Mouse (Mus musculus) testis, adult 2 months (tissue): ENCODE results near the gene Fto. TPM values are rescaled to one million over a fixed set of nuclear protein-coding genes. Genes with fewer than 3 reads are reported as not detected.

Source experiments
- H3K27ac ChIP-seq: fragments of 200-500 bp; 2 replicates; pipeline ENCODE4 v1.5.1; 2012; ENCODE audit warnings: low read depth, low read length; ENCODE audit not compliant: control insufficient read depth, insufficient read depth
- H3K27me3 ChIP-seq: fragments of 200-500 bp; 2 replicates; pipeline ENCODE4 v1.6.1; 2012; ENCODE audit warnings: mild to moderate bottlenecking, low read length, moderate library complexity; ENCODE audit not compliant: control insufficient read depth, insufficient read depth
- H3K36me3 ChIP-seq: fragments of 200-500 bp; 2 replicates; pipeline ENCODE4 v1.6.1; 2012; ENCODE audit warnings: mild to moderate bottlenecking, low read length; ENCODE audit not compliant: control insufficient read depth, insufficient read depth
- H3K4me1 ChIP-seq: fragments of 200-500 bp; 2 replicates; pipeline ENCODE4 v1.6.1; 2012; ENCODE audit warnings: low read length; ENCODE audit not compliant: control insufficient read depth, insufficient read depth
- H3K4me3 ChIP-seq: fragments of 200-500 bp; 2 replicates; pipeline ENCODE4 v1.5.1; 2012; ENCODE audit warnings: low read depth, mild to moderate bottlenecking, low read length, moderate library complexity, mixed read lengths; ENCODE audit not compliant: control insufficient read depth
- CTCF ChIP-seq: fragments of 200-500 bp; IDR thresholded peaks from 2 replicates; pipeline ENCODE4 v1.5.1; 2012; ENCODE audit warnings: low read depth, mild to moderate bottlenecking, inconsistent platforms, low read length, moderate library complexity; ENCODE audit not compliant: control insufficient read depth, insufficient read depth, insufficient replicate concordance
- POLR2A ChIP-seq: fragments of 200-500 bp; IDR thresholded peaks from 2 replicates; pipeline ENCODE4 v1.6.1; 2012; ENCODE audit warnings: low read depth, mild to moderate bottlenecking, inconsistent platforms, low read length, moderate library complexity; ENCODE audit not compliant: control insufficient read depth
- polyA plus RNA-seq: library from polyadenylated mRNA; depleted of rRNA; stranded (reverse); fragments of >200 nt; gene quantifications from 2 replicates; pipeline ENCODE4 v1.2.3, GENCODE M21; 2012

The Fto gene
- polyA plus RNA-seq, 1 experiment: 56.4 TPM

GRCm38 (mm10) chr8:91460965-91461364 is 147.6 kb downstream of the Fto start:
- no peaks in the 10 kb centered on the region for H3K4me1 ChIP-seq
- no peak for TF ChIP-seq CTCF
- no peak for TF ChIP-seq POLR2A
- no peaks in the 10 kb centered on the region for H3K27me3 ChIP-seq
- no peaks in the 10 kb centered on the region for H3K36me3 ChIP-seq
- no peak overlapping the region for H3K27ac ChIP-seq
- no peak overlapping the region for H3K4me3 ChIP-seq

DNA sequence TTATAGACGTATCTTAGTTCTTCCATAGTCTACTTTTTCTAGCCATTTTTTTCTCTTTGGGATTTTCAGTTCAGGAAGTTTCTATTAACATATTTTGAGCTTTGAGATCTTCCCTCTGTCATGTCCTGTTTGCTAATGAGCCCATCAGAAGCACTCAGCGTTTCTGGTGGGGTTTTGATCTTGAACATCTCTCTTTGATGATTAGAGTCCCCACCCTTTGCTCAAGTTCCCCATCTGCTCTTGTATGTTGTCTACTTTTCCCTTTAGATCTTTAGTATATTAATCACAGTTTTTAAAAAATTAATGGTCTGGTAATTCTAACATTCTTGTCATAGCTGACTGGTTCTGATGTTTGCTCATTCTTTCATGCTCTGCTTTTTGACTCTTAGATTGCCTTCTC is 150.4 kb downstream of the Fto start:
- TF ChIP-seq CTCF (no peak), POLR2A (no peak)
- Histone ChIP-seq H3K27ac (no peak overlapping the region), H3K36me3 (no peaks in the 10 kb centered on the region), H3K27me3 (no peaks in the 10 kb centered on the region), H3K4me1 (no peaks in the 10 kb centered on the region), H3K4me3 (no peak overlapping the region)

GRCm38 (mm10) chr8:91467463-91467862 is 154.1 kb downstream of the Fto start:
- H3K4me1 ChIP-seq: no peaks in the 10 kb centered on the region
- peak overlapping the region; percentile 23; the same call in 1 of the 2 replicates for H3K27ac ChIP-seq
- TF ChIP-seq CTCF (no peak), POLR2A (no peak)
- H3K36me3 ChIP-seq: no peaks in the 10 kb centered on the region; the same call in 1 of the 2 replicates
- no peaks in the 10 kb centered on the region for H3K27me3 ChIP-seq
- H3K4me3 ChIP-seq: peak overlapping the region; percentile 61; the same call in 1 of the 2 replicates

DNA sequence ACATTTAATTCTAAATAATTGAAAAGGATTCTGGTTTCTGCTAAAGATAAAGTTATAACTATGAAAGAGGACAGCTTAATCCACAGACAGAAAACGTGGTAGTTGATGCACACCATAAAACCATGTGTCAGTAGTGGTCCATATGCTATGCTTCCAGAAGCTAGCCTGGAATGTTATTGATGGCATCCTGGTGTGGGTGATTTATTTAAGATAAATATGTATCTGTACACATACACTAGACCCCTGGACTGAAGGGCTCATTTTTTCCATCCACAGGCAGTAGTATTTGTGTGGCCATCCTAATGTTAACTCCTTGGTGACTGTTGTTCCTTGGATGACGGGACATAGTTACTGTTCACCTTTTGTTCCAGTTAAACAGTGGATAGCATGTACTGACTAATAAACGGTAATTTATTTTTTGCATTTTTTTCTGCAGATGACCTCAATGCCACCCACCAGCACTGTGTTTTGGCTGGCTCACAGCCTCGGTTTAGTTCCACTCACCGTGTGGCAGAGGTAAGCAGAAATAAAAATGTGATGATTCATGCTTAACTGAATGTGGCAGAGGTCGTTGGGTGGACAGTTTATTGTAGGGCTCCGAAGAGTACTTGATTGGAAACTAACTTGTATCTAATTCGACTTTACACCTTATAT is 154.7 kb downstream of the Fto start:
- Histone ChIP-seq H3K36me3 (no peaks in the 10 kb centered on the region; the same call in 1 of the 2 replicates), H3K27ac (no peak overlapping the region)

GRCm38 (mm10) chr8:91469441-91469840 is 156.1 kb downstream of the Fto start:
- Histone ChIP-seq H3K4me3 (peak overlapping the region; percentile 13), H3K4me1 (no peaks in the 10 kb centered on the region), H3K36me3 (no peaks in the 10 kb centered on the region; the same call in 1 of the 2 replicates), H3K27me3 (no peaks in the 10 kb centered on the region), H3K27ac (no peak overlapping the region)
- no peak for TF ChIP-seq POLR2A
- TF ChIP-seq CTCF: no peak

More for the DNA sequence above, 154.7 kb downstream of the Fto start:
- Histone ChIP-seq H3K27me3 (no peaks in the 10 kb centered on the region), H3K4me3 (peak overlapping the region; percentile 65), H3K4me1 (no peaks in the 10 kb centered on the region)
- TF ChIP-seq CTCF (no peak), POLR2A (no peak)

- Histone ChIP-seq H3K27ac (no peak overlapping the region), H3K4me3 (no peak overlapping the region), H3K36me3 (no peaks in the 10 kb centered on the region), H3K4me1 (no peaks in the 10 kb centered on the region), H3K27me3 (no peaks in the 10 kb centered on the region)
- TF ChIP-seq POLR2A (no peak), CTCF (no peak)
These were observed 161.5 kb downstream of the Fto start for GRCm38 (mm10) chr8:91474731-91475279.

DNA sequence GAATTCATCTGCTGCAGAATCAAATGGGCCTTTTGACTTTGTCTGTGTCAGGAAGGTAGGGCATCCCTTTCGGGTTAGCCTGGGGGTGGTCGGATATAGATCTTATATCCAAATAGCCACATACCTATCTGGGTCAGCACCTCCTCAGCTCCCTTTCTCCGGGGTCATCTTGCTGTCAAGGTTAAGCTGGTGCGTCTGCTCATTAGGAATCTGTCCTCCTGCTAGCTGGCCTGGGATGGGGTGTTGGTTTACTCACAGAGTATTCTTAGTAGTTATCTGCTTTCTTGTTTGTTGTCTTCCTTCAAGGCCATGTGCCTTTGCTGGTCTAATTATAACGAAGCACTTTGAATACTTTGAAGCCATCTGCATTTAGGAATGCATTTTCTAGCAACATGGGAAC is 163.7 kb downstream of the Fto start:
- TF ChIP-seq POLR2A (no peak), CTCF (no peak)
- Histone ChIP-seq H3K27me3 (no peaks in the 10 kb centered on the region), H3K36me3 (no peaks in the 10 kb centered on the region), H3K27ac (no peak overlapping the region), H3K4me1 (no peaks in the 10 kb centered on the region), H3K4me3 (no peak overlapping the region)
